Mouse (Mus musculus): ENCODE measurements around the gene Cnp. TPM values are rescaled to one million over a fixed set of nuclear protein-coding genes. Genes with fewer than 3 reads are reported as not detected.

Cnp gene
- total RNA-seq (2023) = 10 to 100 TPM; 14.3 to 16.9 TPM

DNA sequence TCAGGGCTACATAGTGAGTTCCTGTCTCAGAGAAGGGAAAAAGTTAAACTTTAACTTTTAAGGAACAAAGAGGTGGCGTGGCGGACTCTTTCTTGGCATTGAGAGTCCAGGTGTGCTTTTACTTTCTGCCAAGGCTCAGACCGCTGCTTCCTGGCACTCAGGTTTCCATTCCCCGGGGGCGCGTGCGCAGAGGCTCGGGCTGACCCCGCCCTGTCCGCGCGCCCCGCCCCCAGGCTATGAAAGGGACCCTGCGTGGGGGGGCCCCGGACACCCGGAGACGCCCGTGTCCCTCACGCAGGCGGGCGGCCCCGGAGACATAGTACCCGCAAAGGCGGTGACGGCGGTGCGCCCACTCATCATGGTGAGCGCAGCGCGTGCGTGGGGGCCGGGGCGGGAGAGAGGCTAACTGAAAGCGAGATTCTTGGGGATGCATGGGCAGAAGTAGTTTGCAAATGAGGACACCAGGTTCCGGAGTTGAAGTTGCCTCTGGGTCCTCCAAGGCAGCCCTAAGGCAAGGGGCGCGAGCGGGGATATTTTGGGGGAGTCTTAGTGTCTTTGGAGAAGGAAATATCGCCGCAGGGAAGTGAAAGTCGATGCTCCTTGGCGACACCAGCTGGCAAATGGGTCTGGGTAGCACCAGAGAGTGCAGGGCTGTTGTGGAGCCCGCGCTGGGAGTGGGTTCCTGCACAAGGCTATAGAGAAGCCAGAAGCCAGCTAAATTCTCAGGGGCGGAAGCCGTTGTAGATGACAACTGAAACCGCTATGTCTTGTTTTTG lies at the start of gene Cnp:
Cnp (plus strand) TSS at position 197 of the 776 bp plus-strand sequence.

GRCm38 (mm10) chr11:100527458-100528374 lies 47.0 kb upstream of the Cnp start, which contains the start of gene Acly:
Gene Acly (minus strand): TSS chr11:100528000.

DNA sequence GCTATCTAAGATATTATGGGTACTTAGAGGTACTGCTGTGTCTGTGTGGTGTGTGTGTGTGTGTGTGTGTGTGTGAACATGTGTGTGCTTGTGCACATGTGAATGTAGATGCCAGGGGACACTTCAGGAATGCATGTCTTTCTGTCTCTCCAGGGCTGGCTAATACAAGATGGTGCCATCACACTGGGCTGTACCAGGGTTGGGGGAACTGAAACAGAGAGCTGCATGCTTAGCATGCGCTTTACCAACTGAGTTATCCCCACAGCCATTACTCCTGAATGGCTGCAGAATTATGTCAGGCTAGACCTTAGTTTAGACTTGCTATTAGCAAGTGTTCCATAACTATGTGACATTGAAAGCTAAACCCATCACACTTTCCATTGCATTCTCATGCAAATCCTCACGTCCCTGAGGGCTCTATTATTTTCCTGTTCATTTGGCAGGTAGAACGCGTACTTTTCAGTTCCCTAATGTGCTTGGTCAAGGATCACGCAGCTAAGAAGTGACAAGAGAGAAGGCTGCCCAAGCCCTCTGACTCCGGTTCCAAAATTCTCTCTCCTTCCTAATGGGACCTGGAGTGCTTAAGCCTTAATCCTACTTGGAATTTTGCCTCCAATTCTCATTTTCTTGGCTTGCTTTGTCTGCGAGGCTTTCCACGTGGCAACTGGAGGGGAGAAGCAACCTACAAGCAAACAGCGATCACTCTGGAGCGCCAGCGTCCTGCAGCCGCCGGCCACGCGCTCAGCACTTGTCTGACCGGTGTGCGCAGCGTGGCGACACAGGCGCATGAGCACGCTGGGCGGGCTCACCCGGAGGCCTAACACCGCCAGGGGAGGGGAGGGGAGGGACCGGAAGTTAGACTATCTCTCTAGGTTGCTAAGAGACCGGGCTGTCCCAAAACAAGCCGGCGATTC lies 29.6 kb upstream of the Cnp start, which contains the start of gene Ttc25:
Ttc25 (plus strand) TSS at position 776 of the 914 bp plus-strand sequence.

DNA sequence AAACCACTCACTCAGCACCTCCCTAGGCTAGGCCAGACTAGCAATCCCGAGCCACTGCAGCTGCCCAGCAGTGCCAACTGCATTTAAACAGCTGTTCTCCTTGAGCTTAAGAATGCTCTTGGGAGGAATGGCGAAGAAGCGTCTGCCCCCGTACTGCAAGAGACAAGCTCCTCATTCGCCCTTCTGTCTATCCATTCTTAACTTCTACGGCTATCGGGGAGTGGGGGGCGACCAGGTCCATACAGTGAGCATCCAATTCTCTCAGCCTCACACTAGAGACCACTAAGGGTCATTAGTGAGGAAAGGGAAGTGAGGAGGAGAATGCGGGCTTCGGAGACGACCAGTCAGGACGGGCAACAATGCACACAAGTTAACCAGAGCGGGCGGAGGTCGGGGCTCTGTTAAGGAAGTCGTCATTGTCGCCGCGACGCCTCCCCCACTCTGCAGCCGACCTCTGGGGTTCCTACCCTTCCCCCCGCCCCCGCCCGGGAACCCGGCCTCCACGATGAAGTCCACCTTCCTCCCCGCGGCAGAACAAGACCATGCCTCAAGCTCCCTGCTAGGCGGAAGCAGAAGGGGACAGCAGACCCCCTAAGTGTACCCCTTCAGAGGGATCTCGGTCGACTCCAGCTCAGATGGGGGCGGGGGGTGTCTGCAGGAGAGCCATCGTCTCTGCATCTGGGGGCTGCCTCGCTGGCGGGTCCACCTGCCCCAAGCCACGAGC lies 44.2 kb downstream of the Cnp start, which contains the start of gene Nkiras2:
Nkiras2 (plus strand) TSS at position 484 of the 724 bp plus-strand sequence.

GRCm38 (mm10) chr11:100619982-100620381 lies 45.3 kb downstream of the Cnp start, which contains the start of gene Dnajc7:
Gene Dnajc7 (minus strand): TSS chr11:100620168.

Other genes with a start within 250 kb of the Cnp start
- 1 to 10 TPM in 1 of 2 experiments, not detected in 1; 1.2 TPM for gene Gast, start 240.5 kb upstream of the Cnp start, total RNA-seq (2023)
- under 1 TPM in 1 of 2 experiments, not detected in 1; 0.29 TPM for gene Hap1, start 218.8 kb upstream of the Cnp start, total RNA-seq (2023)
- gene Jup, start 177.1 kb upstream of the Cnp start, total RNA-seq (2023) = 10 to 100 TPM; 19.6 to 27.9 TPM
- not detected for gene P3h4, start 160.1 kb upstream of the Cnp start, total RNA-seq (2023)
- under 1 TPM in 1 of 2 experiments, not detected in 1; 0.47 TPM for gene Fkbp10, start 159.2 kb upstream of the Cnp start, total RNA-seq (2023)
- 1 to 10 TPM; 4.1 to 6.9 TPM for gene Nt5c3b, start 133.1 kb upstream of the Cnp start, total RNA-seq (2023)
- under 1 TPM in 1 of 2 experiments, not detected in 1; 0.24 TPM for gene Klhl10, start 133.0 kb upstream of the Cnp start, total RNA-seq (2023)
- 10 to 100 TPM; 10.2 to 13.7 TPM for gene Klhl11, start 102.2 kb upstream of the Cnp start, total RNA-seq (2023)
- 100 to 1,000 TPM; 124 to 133 TPM for gene Acly, start 46.9 kb upstream of the Cnp start, total RNA-seq (2023)
- not detected for gene Ttc25, start 29.3 kb upstream of the Cnp start, total RNA-seq (2023)
- gene Nkiras2, start 44.3 kb downstream of the Cnp start, total RNA-seq (2023) = 10 to 100 TPM; 40.5 to 55.3 TPM
- 100 to 1,000 TPM; 119 to 154 TPM for gene Dnajc7, start 45.3 kb downstream of the Cnp start, total RNA-seq (2023)
- gene Zfp385c, start 117.6 kb downstream of the Cnp start, total RNA-seq (2023) = not detected
- gene Dhx58, start 129.4 kb downstream of the Cnp start, total RNA-seq (2023) = 10 to 100 TPM; 22.4 to 25.3 TPM
- gene Kat2a, start 137.6 kb downstream of the Cnp start, total RNA-seq (2023) = 10 to 100 TPM; 11.2 to 11.7 TPM
- not detected for gene Hspb9, start 138.9 kb downstream of the Cnp start, total RNA-seq (2023)
- gene Rab5c, start 163.3 kb downstream of the Cnp start, total RNA-seq (2023) = 100 to 1,000 TPM; 171 to 185 TPM
- gene Kcnh4, start 185.0 kb downstream of the Cnp start, total RNA-seq (2023) = not detected
- gene Hcrt, start 188.0 kb downstream of the Cnp start, total RNA-seq (2023) = not detected
- gene Ghdc, start 196.1 kb downstream of the Cnp start, total RNA-seq (2023) = 10 to 100 TPM in 1 of 2 experiments, 1 to 10 TPM in 1; 9.6 to 12.5 TPM

All from neutrophil, adult 59 days (primary cell).